Mouse (Mus musculus) embryo, embryonic 9.5 days (tissue): ENCODE results near the gene S100a5.

Experiments used
- DNase-seq: peaks from one replicate; pipeline ENCODE4 v3.0.0-alpha.2; 2017; ENCODE audit errors: extremely low spot score

S100a5 gene

GRCm38 (mm10) chr3:90626266-90627021 lies 18.1 kb downstream of the S100a5 start:
- DNase-seq = no peak

- DNase-seq = no peak
Measured at GRCm38 (mm10) chr3:90627366-90627765, 19.0 kb downstream of the S100a5 start.

- DNase-seq = peak; percentile 29
Measured at GRCm38 (mm10) chr3:90627807-90628206, 19.5 kb downstream of the S100a5 start.

GRCm38 (mm10) chr3:90629298-90629697 lies 21.0 kb downstream of the S100a5 start:
- DNase-seq = no peak

- no peak for DNase-seq
Measured at GRCm38 (mm10) chr3:90631984-90632383, 23.7 kb downstream of the S100a5 start.

- DNase-seq = no peak
Measured at GRCm38 (mm10) chr3:90638511-90639275, 30.4 kb downstream of the S100a5 start.

GRCm38 (mm10) chr3:90639511-90640154 lies 31.3 kb downstream of the S100a5 start:
- DNase-seq = peak; percentile 23

- DNase-seq = no peak
Measured at GRCm38 (mm10) chr3:90640981-90641380, 32.7 kb downstream of the S100a5 start.

GRCm38 (mm10) chr3:90644220-90644619 lies 35.9 kb downstream of the S100a5 start:
- no peak for DNase-seq

GRCm38 (mm10) chr3:90647291-90647690 lies 39.0 kb downstream of the S100a5 start:
- DNase-seq = no peak

- no peak for DNase-seq
Measured at GRCm38 (mm10) chr3:90648981-90649380, 40.7 kb downstream of the S100a5 start.

GRCm38 (mm10) chr3:90649832-90650231 lies 41.5 kb downstream of the S100a5 start:
- DNase-seq = no peak

GRCm38 (mm10) chr3:90652878-90653508 lies 44.7 kb downstream of the S100a5 start:
- peak; percentile 72 for DNase-seq

GRCm38 (mm10) chr3:90653717-90654116 lies 45.4 kb downstream of the S100a5 start, which contains the start of gene S100a7a:
Gene S100a7a, plus strand, starts transcription at chr3:90654017.
- no peak for DNase-seq

GRCm38 (mm10) chr3:90657405-90657804 lies 49.1 kb downstream of the S100a5 start:
- DNase-seq = no peak

GRCm38 (mm10) chr3:90659364-90660044 lies 51.2 kb downstream of the S100a5 start:
- no peak for DNase-seq
